8 mouse cellular contexts compared by ENCODE assay signal in the genomic region with DNA sequence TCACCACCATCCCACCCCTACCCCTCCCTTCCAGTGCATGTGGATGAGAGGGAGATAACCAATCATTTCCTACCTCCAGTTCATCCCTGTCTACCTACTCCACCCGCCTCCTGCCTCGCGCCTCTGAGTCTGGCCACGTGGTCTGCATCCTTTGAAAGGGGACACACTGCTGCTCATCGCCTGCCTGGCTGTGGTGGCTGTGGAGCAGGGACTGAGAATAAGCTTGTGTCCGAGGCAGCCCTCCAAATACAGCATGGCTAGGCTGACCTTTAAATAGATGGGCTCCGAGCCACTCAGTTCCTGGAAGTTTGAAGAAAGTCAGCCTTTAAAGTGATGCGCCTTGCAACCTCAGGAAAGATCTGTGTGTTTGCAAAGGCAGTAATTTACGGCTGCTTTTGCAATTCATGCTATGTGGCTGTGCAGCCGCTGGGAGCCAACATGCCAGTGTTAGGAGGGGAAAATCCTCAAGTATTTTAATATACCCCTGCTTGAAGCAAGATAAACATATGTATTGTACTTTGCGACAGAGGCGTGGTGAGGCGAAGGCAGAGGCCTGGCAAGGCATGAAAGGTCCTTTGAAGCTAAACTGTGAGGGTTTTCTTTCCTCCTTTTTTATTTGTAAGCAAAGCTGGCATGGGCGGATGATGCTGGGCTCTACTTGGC.
DNase-seq lines count a peak whose midpoint lies in the region; ATAC-seq and TF ChIP-seq lines count a peak whose summit lies in the region.

No protein-coding gene starts in this region.

- no peak for TF ChIP-seq CTCF in intestine, postnatal 0 days (IDR thresholded peaks at IDR 0.05; ENCODE audit: low read depth)
- 0 out of 2 replicates have a peak, but pooled peaks have one; percentile 16 for TF ChIP-seq CTCF in midbrain, postnatal 0 days (IDR thresholded peaks at IDR 0.05)

- no peak for DNase-seq in forebrain, embryonic 11.5 days (ENCODE audit: low spot score)
- DNase-seq in neural tube, embryonic 10.5 days (ENCODE audit: extremely low spot score, low spot score) = no peak
- peak; percentile 52 for DNase-seq in midbrain, postnatal 0 days (ENCODE audit: low spot score)
- no peak for DNase-seq in spleen, postnatal 14 days (ENCODE audit: low spot score in 2 of 2)
- no peak for DNase-seq in left cerebral cortex, adult 18-20 months (ENCODE audit: low spot score in 2 of 2)

- H3K4me2 ChIP-seq in forebrain, embryonic 13.5 days = no peak overlapping the region
- H3K4me2 ChIP-seq in forebrain, embryonic 11.5 days (ENCODE audit: low read depth, low read length, severe bottlenecking) = no peak overlapping the region
- no peak overlapping the region for H3K4me2 ChIP-seq in neural tube, embryonic 12.5 days (replicated peaks)
- H3K4me2 ChIP-seq in intestine, postnatal 0 days (replicated peaks; ENCODE audit: low read depth) = no peak overlapping the region
- no peak overlapping the region for H3K4me2 ChIP-seq in midbrain, postnatal 0 days (ENCODE audit: low read depth, low read length, poor library complexity, severe bottlenecking)

- H3K9ac ChIP-seq in forebrain, embryonic 13.5 days = no peak overlapping the region
- no peak overlapping the region for H3K9ac ChIP-seq in forebrain, embryonic 11.5 days (ENCODE audit: low read length)
- H3K9ac ChIP-seq in neural tube, embryonic 12.5 days = no peak overlapping the region
- H3K9ac ChIP-seq in intestine, postnatal 0 days (ENCODE audit: low read depth, low read length) = no peak overlapping the region
- H3K9ac ChIP-seq in midbrain, postnatal 0 days (replicated peaks; ENCODE audit: low read length, poor library complexity, severe bottlenecking) = no peak overlapping the region

- H3K27ac ChIP-seq in forebrain, embryonic 13.5 days = no peak overlapping the region
- H3K27ac ChIP-seq in forebrain, embryonic 11.5 days (ENCODE audit: low read depth, low read length) = no peak overlapping the region
- no peak overlapping the region for H3K27ac ChIP-seq in neural tube, embryonic 12.5 days
- no peak overlapping the region for H3K27ac ChIP-seq in intestine, postnatal 0 days (ENCODE audit: low read depth, low read length)
- no peak overlapping the region for H3K27ac ChIP-seq in midbrain, postnatal 0 days (ENCODE audit: low read depth, low read length)

- H3K36me3 ChIP-seq in forebrain, embryonic 13.5 days (ENCODE audit: poor library complexity, severe bottlenecking) = no peaks in the 10 kb centered on the region
- H3K36me3 ChIP-seq in forebrain, embryonic 11.5 days (ENCODE audit: control insufficient read depth, insufficient read depth, low read length) = no peaks in the 10 kb centered on the region
- H3K36me3 ChIP-seq in neural tube, embryonic 12.5 days = no peaks in the 10 kb centered on the region
- H3K36me3 ChIP-seq in intestine, postnatal 0 days (ENCODE audit: control insufficient read depth, insufficient read depth) = no peaks in the 10 kb centered on the region
- H3K36me3 ChIP-seq in midbrain, postnatal 0 days (ENCODE audit: insufficient read depth, low read length) = no peaks in the 10 kb centered on the region

- 68% methylated on average over 14 of the region's 14 CpGs for WGBS in forebrain, embryonic 13.5 days
- 79% methylated on average over 14 of the region's 14 CpGs for whole genome bisulfite sequencing in forebrain, embryonic 11.5 days
- WGBS in neural tube, embryonic 12.5 days = 61% methylated on average over 14 of the region's 14 CpGs
- WGBS in intestine, postnatal 0 days = 43% methylated on average over 14 of the region's 14 CpGs
- 48% methylated on average over 14 of the region's 14 CpGs for WGBS in midbrain, postnatal 0 days

- H3K4me1 ChIP-seq in forebrain, embryonic 13.5 days = peaks cover 3% of the 10 kb centered on the region; the same call in 1 of the 2 replicates
- H3K4me1 ChIP-seq in forebrain, embryonic 11.5 days (replicated peaks; ENCODE audit: control insufficient read depth, insufficient read depth, low read length) = no peaks in the 10 kb centered on the region
- H3K4me1 ChIP-seq in neural tube, embryonic 12.5 days = no peaks in the 10 kb centered on the region
- 0 out of 2 replicates have a peak, but pooled peaks cover 2% of the 10 kb centered on the region for H3K4me1 ChIP-seq in intestine, postnatal 0 days (replicated peaks; ENCODE audit: control insufficient read depth, insufficient read depth, low read length)
- H3K4me1 ChIP-seq in midbrain, postnatal 0 days (ENCODE audit: insufficient read depth, low read length) = no peaks in the 10 kb centered on the region

- peak; percentile 68 for ATAC-seq in forebrain, embryonic 13.5 days
- no peak for ATAC-seq in forebrain, embryonic 11.5 days (replicated peaks; ENCODE audit: low FRiP score)
- ATAC-seq in neural tube, embryonic 12.5 days (ENCODE audit: low FRiP score, low read depth) = peak; percentile 44; the same call in 1 of the 2 replicates
- ATAC-seq in intestine, postnatal 0 days = 0 out of 2 replicates have a peak, but pooled peaks have one; percentile 10
- peak; percentile 41; the same call in 1 of the 2 replicates for ATAC-seq in midbrain, postnatal 0 days (ENCODE audit: low FRiP score)

- H3K9me3 ChIP-seq in forebrain, embryonic 13.5 days (replicated peaks) = no peaks in the 10 kb centered on the region
- no peaks in the 10 kb centered on the region for H3K9me3 ChIP-seq in forebrain, embryonic 11.5 days (ENCODE audit: control insufficient read depth, low read length)
- no peaks in the 10 kb centered on the region for H3K9me3 ChIP-seq in neural tube, embryonic 12.5 days
- H3K9me3 ChIP-seq in intestine, postnatal 0 days (ENCODE audit: control insufficient read depth) = no peaks in the 10 kb centered on the region
- H3K9me3 ChIP-seq in midbrain, postnatal 0 days (ENCODE audit: low read length) = no peaks in the 10 kb centered on the region

- no peaks in the 10 kb centered on the region for H3K27me3 ChIP-seq in forebrain, embryonic 13.5 days
- no peaks in the 10 kb centered on the region for H3K27me3 ChIP-seq in forebrain, embryonic 11.5 days (ENCODE audit: control insufficient read depth, insufficient read depth, low read length)
- H3K27me3 ChIP-seq in neural tube, embryonic 12.5 days (replicated peaks) = no peaks in the 10 kb centered on the region
- no peaks in the 10 kb centered on the region for H3K27me3 ChIP-seq in intestine, postnatal 0 days (replicated peaks; ENCODE audit: control insufficient read depth, insufficient read depth, low read length)
- no peaks in the 10 kb centered on the region for H3K27me3 ChIP-seq in midbrain, postnatal 0 days (ENCODE audit: insufficient read depth, low read length)

- H3K4me3 ChIP-seq in forebrain, embryonic 13.5 days = no peak overlapping the region
- H3K4me3 ChIP-seq in forebrain, embryonic 11.5 days (ENCODE audit: low read depth, low read length) = no peak overlapping the region
- no peak overlapping the region for H3K4me3 ChIP-seq in neural tube, embryonic 12.5 days
- H3K4me3 ChIP-seq in intestine, postnatal 0 days (ENCODE audit: low read depth, low read length) = no peak overlapping the region
- H3K4me3 ChIP-seq in midbrain, postnatal 0 days (ENCODE audit: low read depth, low read length) = no peak overlapping the region
